Mouse (Mus musculus) midbrain, embryonic 14.5 days (tissue): ENCODE data around the gene Vsig2. TPM values are rescaled to one million over a fixed set of nuclear protein-coding genes. Genes with fewer than 3 reads are reported as not detected.
A peak's percentile ranks its signal among the peaks of the same experiment; 100 is the strongest.

Source experiments
- ATAC-seq: fragments of 200-750 bp; cut with Nextera tagmentation; 2 replicates; pipeline ENCODE4 v1.8.0; 2017; ENCODE audit warnings: moderate number of reproducible peaks, moderate library complexity; ENCODE audit not compliant: low FRiP score, low TSS enrichment
- DNase-seq: peaks from one replicate; pipeline ENCODE4 v3.0.0-alpha.2; 2015
- H3K27ac ChIP-seq: fragments of 300-500 bp; sonication (generic); replicated peaks from 2 replicates; pipeline ENCODE4 v1.5.1; 2014; ENCODE audit warnings: mild to moderate bottlenecking, low read depth, low read length, moderate library complexity
- H3K27me3 ChIP-seq: fragments of 300-500 bp; sonication (generic); 2 replicates; pipeline ENCODE4 v1.6.1; 2014; ENCODE audit warnings: low read length, control low read depth, mixed read lengths; ENCODE audit not compliant: control insufficient read depth, insufficient read depth
- H3K36me3 ChIP-seq: fragments of 300-500 bp; sonication (generic); 2 replicates; pipeline ENCODE4 v1.6.1; 2014; ENCODE audit warnings: low read length, control low read depth; ENCODE audit not compliant: control insufficient read depth, insufficient read depth
- H3K4me1 ChIP-seq: fragments of 300-500 bp; sonication (generic); 2 replicates; pipeline ENCODE4 v1.6.1; 2014; ENCODE audit warnings: mild to moderate bottlenecking, antibody characterized with exemption, low read length, control low read depth; ENCODE audit not compliant: control insufficient read depth, insufficient read depth
- H3K4me2 ChIP-seq: fragments of 300-500 bp; sonication (generic); 2 replicates; pipeline ENCODE4 v1.6.1; 2014; ENCODE audit warnings: mild to moderate bottlenecking, low read length, moderate library complexity
- H3K4me3 ChIP-seq: fragments of 300-500 bp; sonication (generic); replicated peaks from 2 replicates; pipeline ENCODE4 v1.5.1; 2014; ENCODE audit warnings: low read depth, low read length
- H3K9ac ChIP-seq: fragments of 300-500 bp; sonication (generic); replicated peaks from 2 replicates; pipeline ENCODE4 v1.6.1; 2014; ENCODE audit warnings: mild to moderate bottlenecking, low read length, moderate library complexity
- H3K9me3 ChIP-seq: fragments of 300-500 bp; sonication (generic); 2 replicates; pipeline ENCODE4 v1.6.1; 2016; ENCODE audit warnings: low read length, control low read depth, mixed read lengths; ENCODE audit not compliant: control insufficient read depth
- WGBS: fragments of 180-500 bp; shearing (Covaris S2); extraction: QIAGEN DNeasy Blood & Tissue Kit; methylation state at CpG from one replicate; pipeline ENCODE4 v1.1.7; 2014; 5-methylcytosine and 5-hydroxymethylcytosine counted together
- polyA plus RNA-seq: library from polyadenylated mRNA; unstranded; fragments of >200 nt; fragmentation: Nextera tagmentation; extraction: Ambion mirVana; gene quantifications from 2 replicates; pipeline ENCODE4 v1.2.1, GENCODE M21; 2014

The Vsig2 gene
- polyA plus RNA-seq, 1 experiment from 2014 or later, result 0.29 TPM

GRCm38 (mm10) chr9:37512097-37512496 lies 27.0 kb upstream of the Vsig2 start:
- WGBS, result 93% methylated on average over 2 of the region's 2 CpGs
- Histone ChIP-seq H3K4me1 (no peaks in the 10 kb centered on the region), H3K4me3 (no peak overlapping the region), H3K27ac (no peak overlapping the region), H3K9me3 (no peaks in the 10 kb centered on the region), H3K9ac (no peak overlapping the region), H3K27me3 (no peaks in the 10 kb centered on the region), H3K36me3 (no peaks in the 10 kb centered on the region), H3K4me2 (no peak overlapping the region)
- DNase-seq, result no peak
- no peak for ATAC-seq

- ATAC-seq (no peak), DNase-seq (no peak)
- no peaks in the 10 kb centered on the region for H3K4me1 ChIP-seq
- no peaks in the 10 kb centered on the region for H3K27me3 ChIP-seq
- no peak overlapping the region for H3K4me3 ChIP-seq
- WGBS, result 82% methylated on average over 3 of the region's 3 CpGs
- H3K9ac ChIP-seq, result no peak overlapping the region
- no peaks in the 10 kb centered on the region for H3K9me3 ChIP-seq
- peaks cover 8% of the 10 kb centered on the region for H3K36me3 ChIP-seq
- no peak overlapping the region for H3K27ac ChIP-seq
- no peak overlapping the region for H3K4me2 ChIP-seq
These were observed 24.6 kb upstream of the Vsig2 start for GRCm38 (mm10) chr9:37514456-37514855.

- Histone ChIP-seq H3K27ac (no peak overlapping the region), H3K9me3 (no peaks in the 10 kb centered on the region), H3K4me3 (no peak overlapping the region), H3K4me2 (no peak overlapping the region), H3K4me1 (no peaks in the 10 kb centered on the region), H3K27me3 (no peaks in the 10 kb centered on the region), H3K9ac (no peak overlapping the region), H3K36me3 (peaks cover 27% of the 10 kb centered on the region)
- DNase-seq, result no peak
- no peak for ATAC-seq
- 70% methylated on average over 1 of the region's 1 CpGs for WGBS
These were observed 21.6 kb upstream of the Vsig2 start for GRCm38 (mm10) chr9:37517467-37517866.

GRCm38 (mm10) chr9:37518991-37519390 lies 20.1 kb upstream of the Vsig2 start:
- no peak overlapping the region for H3K4me2 ChIP-seq
- ATAC-seq (no peak), DNase-seq (no peak)
- H3K36me3 ChIP-seq, result peaks cover 38% of the 10 kb centered on the region
- H3K9me3 ChIP-seq, result no peaks in the 10 kb centered on the region
- no peak overlapping the region for H3K27ac ChIP-seq
- no peak overlapping the region for H3K4me3 ChIP-seq
- H3K9ac ChIP-seq, result no peak overlapping the region
- 92% methylated on average over 8 of the region's 8 CpGs for WGBS
- no peaks in the 10 kb centered on the region for H3K27me3 ChIP-seq
- no peaks in the 10 kb centered on the region for H3K4me1 ChIP-seq

DNA sequence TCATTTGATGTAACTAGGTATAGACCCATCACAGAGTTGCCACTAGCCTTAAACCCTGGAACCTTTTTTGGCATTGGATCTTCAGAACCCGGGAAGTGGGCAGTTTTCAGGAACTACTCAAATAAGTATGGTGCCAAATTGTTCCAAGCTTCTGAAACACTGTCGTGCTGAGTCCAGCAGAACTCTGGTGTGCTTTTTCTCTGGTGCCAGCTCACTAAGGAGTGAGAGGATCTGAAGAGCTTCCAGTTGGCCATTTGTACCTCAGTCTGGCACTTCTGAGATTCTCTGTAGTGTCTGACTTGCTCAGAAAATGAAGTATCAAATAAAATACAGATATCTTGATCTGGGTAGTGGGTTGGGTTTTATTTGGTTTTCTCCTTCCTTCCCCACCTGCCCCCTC lies 19.1 kb upstream of the Vsig2 start:
- no peak for ATAC-seq
- Histone ChIP-seq H3K9ac (no peak overlapping the region), H3K4me1 (no peaks in the 10 kb centered on the region), H3K9me3 (no peaks in the 10 kb centered on the region), H3K36me3 (peaks cover 45% of the 10 kb centered on the region), H3K27me3 (no peaks in the 10 kb centered on the region), H3K4me2 (no peak overlapping the region), H3K4me3 (no peak overlapping the region), H3K27ac (no peak overlapping the region)
- 92% methylated on average over 2 of the region's 2 CpGs for WGBS
- DNase-seq, result no peak

- no peak overlapping the region for H3K9ac ChIP-seq
- peaks cover 28% of the 10 kb centered on the region for H3K36me3 ChIP-seq
- H3K4me3 ChIP-seq, result no peak overlapping the region
- 91% methylated on average over 2 of the region's 2 CpGs for WGBS
- H3K9me3 ChIP-seq, result no peaks in the 10 kb centered on the region
- H3K27me3 ChIP-seq, result peaks cover 48% of the 10 kb centered on the region
- DNase-seq (no peak), ATAC-seq (no peak)
- H3K4me1 ChIP-seq, result peaks cover 7% of the 10 kb centered on the region; the same call in 1 of the 2 replicates
- no peak overlapping the region for H3K4me2 ChIP-seq
- no peak overlapping the region for H3K27ac ChIP-seq
These were observed 13.6 kb upstream of the Vsig2 start for GRCm38 (mm10) chr9:37525461-37525860.

GRCm38 (mm10) chr9:37526443-37527395 lies 12.3 kb upstream of the Vsig2 start:
- ATAC-seq, result no peak

GRCm38 (mm10) chr9:37527396-37528224 lies 11.4 kb upstream of the Vsig2 start, which contains the start of gene Esam:
TSS of gene Esam (plus strand) at chr9:37528078.
- 0 out of 2 replicates have a peak, but pooled peaks have one; percentile 31 for ATAC-seq
- H3K9me3 ChIP-seq, result no peaks in the 10 kb centered on the region
- no peak within 1 kb of the TSS for H3K27ac ChIP-seq
- H3K9ac ChIP-seq, result no peak within 1 kb of the TSS
- no peak for DNase-seq
- H3K36me3 ChIP-seq, result peaks cover 17% of the 10 kb centered on the region
- peaks cover 63% of the 10 kb centered on the region for H3K27me3 ChIP-seq
- 0 out of 2 replicates have a peak within 1 kb of the TSS, but pooled peaks have one; percentile 5 for H3K4me2 ChIP-seq
- WGBS, result 5% methylated on average over 41 of the region's 41 CpGs
- peaks cover 16% of the 10 kb centered on the region; the same call in 1 of the 2 replicates for H3K4me1 ChIP-seq
- peak within 1 kb of the TSS; percentile 15; the same call in 1 of the 2 replicates for H3K4me3 ChIP-seq

More at GRCm38 (mm10) chr9:37526443-37527395, 12.3 kb upstream of the Vsig2 start:
- WGBS, result 20% methylated on average over 21 of the region's 21 CpGs
- no peak overlapping the region for H3K27ac ChIP-seq
- H3K27me3 ChIP-seq, result peaks cover 58% of the 10 kb centered on the region
- no peak overlapping the region for H3K9ac ChIP-seq
- no peaks in the 10 kb centered on the region for H3K9me3 ChIP-seq
- DNase-seq, result peak; percentile 29
- H3K4me3 ChIP-seq, result no peak overlapping the region
- H3K4me2 ChIP-seq, result no peak overlapping the region
- peaks cover 20% of the 10 kb centered on the region for H3K36me3 ChIP-seq
- H3K4me1 ChIP-seq, result peaks cover 16% of the 10 kb centered on the region; the same call in 1 of the 2 replicates
